Mouse (Mus musculus) urinary bladder, postnatal 25 days (tissue): ENCODE results near the gene Sash1.

Experiments
- DNase-seq: peaks from one replicate; pipeline ENCODE4 v3.0.0; 2022; ENCODE audit warnings: low spot score

Sash1 gene

DNA sequence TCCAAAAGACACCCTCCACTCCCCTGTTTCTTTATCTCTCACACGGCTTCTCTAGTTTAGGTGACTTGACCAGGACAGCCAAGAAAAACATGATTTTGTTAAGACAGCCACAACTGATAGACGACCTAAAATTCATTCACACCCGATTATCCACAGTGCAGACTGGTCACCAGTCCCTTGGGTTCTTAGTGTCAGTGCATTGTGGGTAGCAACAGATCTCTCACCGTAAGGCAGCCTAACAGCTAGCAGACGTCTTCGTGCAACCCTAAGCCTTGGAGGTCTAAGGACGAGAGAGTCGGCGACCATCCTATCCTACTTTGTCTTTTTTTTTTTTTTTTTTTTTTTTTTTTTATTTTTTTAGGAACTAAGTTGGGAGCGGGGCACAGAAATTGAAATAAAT lies 34.2 kb downstream of the Sash1 start:
- DNase-seq: no peak

DNA sequence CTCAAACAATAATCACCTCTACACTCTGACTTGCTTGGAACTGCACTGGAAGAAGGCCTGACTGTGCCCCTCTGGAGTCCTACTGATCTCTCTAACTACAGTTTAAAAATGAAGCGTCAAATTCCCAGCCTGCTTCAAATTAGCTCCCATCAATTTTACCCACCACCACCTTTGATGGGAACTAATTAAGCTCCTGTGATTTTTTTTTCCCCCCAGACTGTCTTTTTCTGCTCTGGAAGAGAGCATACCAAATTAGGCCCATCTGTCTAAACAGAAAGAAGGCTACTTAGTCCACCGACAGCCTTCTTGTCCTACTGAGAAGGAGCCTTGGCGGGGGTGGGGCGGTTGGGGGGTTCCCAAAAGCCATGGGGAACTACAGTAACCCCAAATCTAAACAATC lies 37.9 kb downstream of the Sash1 start:
- DNase-seq: no peak

DNA sequence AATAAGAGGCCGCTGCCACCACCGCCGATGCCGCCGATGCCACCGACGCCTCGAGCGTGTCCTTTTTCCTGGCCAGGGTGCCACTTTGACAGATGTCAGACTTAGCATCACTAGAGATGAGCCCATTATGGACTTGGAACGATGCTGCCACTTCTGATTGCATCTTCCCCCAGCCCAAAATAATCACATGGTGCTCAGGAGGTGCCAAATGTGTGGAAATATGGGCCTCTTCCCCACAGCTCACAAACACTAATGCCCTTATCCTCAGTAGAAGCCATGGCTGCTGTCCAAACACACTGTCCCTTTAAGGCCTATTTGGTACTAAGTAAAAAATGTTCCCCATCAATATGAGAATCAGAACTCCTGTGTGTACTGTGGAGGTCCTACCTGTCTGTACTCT lies 39.6 kb downstream of the Sash1 start:
- DNase-seq: no peak

DNA sequence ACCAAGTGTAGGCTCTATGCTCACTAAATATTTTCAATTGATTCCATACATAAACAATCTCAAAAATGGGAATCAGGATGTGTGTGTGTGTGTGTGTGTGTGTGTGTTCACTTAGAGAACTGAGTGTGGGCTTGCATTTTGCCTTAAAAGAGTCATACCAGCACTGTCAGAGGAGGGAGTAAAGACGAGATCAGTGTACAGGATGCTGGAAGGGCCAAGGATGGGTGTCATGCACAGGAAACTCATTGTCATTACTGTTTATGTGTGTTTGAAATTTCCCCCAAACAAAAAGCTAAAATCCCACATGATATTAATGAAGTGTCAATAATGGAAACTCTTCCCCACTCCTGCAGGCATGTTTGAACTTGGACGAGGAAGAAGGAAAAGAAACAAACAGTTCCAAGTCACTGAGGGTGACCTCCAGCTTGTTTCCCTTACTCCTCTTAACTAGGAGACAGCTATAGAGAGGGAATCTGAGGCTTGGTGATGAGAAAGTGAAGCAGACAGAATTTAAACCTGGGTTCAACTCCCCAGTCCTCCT lies 40.6 kb downstream of the Sash1 start:
- DNase-seq: no peak

DNA sequence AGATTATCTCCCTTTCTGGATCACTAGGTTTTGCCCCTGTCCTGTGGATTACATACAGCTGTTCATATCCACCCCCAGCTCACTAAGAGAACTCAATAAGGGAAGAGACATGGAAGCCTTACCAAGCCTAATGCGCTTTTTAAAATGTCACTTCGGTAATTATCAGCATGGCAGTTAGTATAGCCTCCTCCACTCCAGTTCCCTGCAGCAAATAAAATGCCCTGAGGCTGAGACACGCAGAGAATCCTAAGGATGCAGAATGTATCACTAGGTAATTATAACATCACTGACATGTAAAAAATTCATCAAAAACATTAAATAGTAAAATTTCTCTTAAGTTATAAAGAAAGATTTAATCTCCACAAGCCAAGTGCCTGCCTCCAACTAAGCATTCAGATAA lies 45.9 kb downstream of the Sash1 start:
- DNase-seq: no peak

DNA sequence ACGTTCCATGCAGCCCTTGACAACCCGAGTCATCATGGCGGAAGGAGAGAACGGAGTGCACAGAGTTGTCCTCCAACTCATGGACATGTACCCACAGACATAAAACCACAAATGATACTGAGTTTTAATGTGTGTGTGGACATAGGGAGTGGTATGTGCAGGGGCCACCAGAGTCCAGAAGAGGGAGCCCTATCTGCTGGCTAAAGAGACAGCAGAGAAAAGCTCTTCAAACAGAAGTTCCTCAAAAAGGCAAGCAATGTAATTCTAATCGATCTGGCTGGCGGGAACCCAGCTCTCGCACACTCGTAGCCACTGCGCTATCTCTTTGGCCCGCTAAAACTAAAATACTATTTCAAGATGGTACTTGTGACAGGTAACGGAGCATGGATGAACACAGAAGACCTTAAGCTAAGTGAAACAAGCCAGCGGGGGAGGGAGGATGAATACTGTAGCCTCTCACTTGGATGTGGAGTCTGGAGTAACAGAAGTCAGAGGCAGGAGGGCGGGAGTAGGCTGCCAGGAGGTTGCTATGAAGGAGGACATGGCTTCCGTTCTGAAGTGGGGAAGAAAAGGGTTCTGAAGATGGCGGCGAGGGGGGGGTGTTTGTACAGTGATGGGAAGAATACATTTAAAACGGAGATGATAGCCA lies 51.9 kb downstream of the Sash1 start:
- no peak for DNase-seq

DNA sequence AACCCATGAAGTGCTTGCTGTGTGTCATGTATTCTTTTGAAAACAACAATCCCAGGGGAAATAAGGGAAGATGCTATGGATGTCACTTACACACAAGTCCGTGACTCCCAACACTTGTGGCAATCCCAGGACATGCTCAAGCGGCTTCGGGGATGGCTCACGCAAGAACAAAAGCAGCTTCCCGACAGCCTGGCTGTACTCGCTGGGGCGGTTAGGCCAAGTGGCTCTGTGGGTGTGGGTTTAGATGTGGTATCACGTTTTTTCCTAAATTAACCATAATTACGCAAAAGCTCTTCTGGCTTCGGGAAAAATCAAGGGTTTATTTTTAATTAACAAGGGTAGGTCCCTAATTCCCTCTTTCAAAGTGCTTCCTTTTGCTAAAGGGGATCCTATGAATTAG lies 59.6 kb downstream of the Sash1 start:
- DNase-seq: no peak

DNA sequence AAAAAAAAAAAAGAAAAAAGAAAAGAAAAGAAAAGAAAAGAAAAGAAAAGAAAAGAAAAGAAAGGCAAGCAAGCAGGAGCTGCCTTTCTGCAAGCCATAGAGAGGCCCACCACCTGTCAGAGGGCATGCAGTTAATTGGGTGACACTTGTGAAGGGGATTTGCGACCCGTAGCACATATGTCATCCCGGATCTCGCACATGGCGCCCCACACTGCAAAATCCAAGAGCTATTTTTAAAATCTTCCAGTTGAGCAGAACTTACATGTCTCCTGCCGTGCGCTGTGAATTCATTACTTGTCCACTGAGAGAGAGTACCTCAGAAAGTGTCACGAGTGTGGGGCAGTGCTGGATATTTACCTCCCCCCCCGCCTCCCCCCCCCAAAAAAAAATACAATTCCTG lies 60.0 kb downstream of the Sash1 start:
- no peak for DNase-seq

DNA sequence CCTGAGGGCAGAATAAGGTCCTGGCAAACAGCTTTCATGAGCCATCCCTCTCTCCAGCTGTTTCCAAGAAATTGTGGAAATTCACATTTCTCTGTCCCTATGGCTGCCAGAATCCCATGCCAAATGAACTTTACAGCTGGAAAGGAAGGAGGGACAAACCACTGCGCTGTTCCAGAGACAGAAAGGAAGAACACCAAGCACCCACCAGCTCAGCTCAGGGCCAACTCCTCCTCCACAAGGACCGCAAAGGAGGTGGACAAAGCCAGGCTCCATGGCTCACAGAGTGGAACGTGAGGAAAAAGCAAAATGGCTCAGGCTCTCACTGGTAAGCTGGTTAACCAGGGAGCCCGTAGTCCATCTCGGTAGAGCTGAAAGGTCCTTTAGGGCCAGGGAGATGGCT lies 67.8 kb downstream of the Sash1 start:
- no peak for DNase-seq

DNA sequence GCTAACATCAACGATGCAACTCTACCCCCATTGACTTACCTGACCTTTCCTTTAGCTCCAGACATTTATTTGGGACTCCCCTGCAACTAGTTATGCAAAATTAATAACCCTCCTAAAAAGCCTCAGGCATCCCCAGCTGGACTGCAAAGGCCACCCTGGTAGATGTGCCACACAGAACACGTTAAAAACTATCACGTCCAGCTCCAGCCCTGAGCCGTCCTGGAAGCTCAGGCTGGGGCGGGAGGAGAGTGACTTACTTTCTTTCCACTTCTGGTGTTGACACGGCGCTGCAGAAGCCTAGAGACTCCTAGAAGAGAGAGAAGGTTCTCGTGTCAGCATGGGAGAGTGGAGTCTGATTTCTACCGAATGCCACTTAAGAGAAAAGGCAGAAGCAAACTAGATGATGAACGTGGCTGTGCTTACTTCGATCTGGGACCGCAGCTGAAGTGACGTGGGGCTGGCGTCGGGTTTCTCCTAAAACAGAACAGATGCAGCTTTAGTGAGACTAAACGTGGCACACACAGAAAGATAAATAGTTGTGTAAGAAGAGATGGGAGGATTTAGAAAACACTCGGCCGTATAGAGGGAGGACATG lies 71.8 kb downstream of the Sash1 start:
- no peak for DNase-seq

DNA sequence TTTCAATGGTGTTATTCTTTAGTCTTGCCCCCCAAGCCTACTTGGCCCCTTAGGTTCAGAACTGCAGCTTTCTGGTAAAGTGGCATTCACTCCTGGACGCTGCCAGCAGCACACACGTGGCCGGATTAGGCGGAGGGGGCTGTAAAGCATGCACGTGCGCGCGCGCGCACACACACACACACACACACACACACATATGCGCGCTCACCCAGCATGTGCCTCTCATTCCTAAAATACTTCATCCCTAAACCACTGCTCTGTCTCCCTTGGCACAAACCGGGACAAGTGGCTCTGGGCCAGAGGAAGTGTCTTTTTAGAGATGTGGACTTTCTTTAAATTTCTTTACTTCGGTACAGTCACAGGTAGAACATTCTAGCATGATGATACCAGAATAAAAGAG lies 72.6 kb downstream of the Sash1 start:
- no peak for DNase-seq

DNA sequence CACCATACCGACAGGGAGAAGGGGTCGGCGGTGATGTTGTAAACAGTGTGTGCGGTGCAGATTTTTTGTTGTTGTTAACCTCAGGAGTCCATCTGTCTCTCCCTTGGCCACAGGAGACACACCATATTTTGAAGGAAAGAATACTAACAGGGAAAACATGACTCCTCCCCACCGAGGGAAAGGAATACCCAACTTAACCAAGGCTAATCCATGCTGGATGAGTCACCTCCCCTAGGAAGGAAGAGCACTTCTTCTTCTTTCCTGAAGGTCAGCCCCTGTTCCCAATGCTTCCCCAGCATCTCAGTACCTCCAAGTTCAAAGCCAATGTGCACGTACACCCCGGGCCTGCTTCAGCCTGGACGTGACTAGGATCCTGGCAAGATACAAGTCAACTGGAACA lies 73.1 kb downstream of the Sash1 start:
- DNase-seq: no peak

DNA sequence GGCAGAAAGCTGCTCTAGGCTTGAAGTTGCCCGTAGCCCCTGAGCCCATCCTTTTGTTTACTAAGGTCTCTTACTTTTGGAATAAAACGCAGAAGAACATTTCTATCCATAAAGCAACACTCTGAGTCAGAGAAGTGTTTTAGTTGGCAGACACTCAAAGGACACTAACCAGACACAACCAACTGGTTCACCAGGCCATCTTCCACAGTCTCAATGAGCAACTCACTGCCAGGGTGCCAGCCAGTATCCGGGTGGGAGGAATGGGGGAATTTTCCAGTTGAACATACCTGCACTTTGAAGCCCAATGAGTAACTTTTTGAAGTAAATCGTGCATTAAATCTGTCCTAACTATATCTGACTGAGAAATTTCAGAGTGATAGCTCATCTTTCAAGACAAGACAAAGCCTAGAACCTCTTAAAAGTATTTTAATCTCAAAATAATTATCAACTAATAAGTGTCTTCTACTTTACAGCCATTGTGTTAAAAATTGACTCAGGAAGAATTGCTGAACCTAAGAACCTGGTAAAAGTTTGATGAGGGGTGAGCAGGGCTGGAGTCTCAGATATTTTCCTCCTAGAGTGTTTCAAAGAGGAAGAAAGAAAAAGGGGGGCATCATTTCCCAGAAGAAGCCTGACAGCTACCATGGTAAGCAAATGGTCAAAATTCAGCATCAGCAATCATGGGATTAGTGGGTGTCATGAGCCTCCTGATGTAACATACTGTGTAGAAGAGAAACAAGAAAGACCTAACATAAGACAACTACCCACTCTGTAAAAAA lies 74.4 kb downstream of the Sash1 start:
- no peak for DNase-seq

DNA sequence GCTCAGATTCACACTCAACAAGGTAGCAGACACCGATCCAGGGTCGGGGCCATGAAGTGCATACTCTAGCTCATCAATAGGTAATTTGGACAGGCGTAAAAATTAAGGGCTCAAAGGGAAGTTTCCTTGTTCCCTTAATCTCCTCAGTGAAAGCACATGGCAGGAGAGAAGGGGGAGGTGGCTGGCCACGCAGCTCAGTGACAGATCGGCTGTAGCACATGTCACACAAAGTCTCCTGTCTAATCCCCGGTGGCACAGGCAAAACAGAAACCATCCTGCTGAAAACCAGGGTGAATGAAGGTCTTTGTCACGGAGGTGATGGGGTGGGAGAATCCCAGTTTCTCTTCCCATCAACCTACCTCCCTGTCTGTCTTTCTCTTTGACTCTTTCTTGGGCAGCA lies 75.4 kb downstream of the Sash1 start:
- no peak for DNase-seq

DNA sequence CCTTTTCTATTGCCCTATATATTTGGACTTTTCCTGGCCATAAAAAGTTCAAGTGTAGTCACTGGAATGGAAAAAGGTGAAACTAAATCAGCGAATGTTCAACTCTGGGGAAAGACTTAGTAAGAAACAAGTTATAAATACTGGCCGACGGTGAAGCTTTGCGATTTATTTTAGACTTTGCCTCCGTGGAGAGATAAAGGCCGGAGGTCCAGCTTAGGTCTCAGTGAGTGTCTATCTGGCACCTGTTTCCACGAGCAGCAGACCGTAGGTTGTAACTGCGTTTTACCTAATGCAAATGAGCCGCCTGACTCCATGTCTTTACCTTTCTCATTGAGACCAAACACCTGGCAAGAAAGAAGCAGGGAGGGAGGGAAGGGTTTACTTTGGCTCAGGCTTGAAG lies 77.5 kb downstream of the Sash1 start:
- DNase-seq: no peak

DNA sequence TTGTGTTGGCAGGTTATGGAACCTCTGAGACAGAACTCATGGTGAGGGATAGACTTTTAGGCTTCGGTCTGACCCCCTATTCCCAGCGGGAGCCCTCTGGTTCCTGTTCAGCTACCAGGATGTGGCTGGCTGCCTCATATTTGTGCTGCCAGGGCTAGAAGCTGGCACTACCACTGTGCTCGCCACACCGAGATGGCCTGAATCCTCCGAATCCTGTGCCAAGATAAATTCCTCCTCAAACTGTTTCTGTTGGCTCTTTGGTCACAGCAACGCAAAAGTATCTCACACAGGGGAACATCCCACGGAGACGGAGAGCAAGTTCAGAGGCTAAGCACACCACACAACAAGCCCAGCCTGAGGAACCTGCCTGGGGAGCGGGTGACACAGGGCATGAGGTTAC lies 78.3 kb downstream of the Sash1 start:
- DNase-seq: no peak

DNA sequence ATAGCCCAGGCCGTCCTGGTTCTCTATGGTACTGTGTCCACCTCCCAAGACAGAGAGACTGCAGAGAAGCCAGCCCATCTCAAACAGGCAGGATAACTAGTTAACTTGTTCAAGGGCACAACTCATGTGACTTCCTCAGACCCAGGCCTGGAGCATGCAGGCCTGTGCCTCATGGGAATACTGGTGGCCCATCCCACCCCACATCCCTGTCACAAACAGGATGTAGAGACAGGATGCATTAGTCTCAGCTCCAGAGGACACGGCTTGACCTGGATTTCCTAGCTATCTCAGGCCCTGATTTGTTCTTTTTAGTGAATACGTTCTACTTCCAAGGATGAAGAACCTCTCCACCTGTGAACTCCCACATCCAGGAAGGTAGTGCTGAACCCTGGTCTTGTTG lies 80.5 kb downstream of the Sash1 start:
- DNase-seq: no peak

DNA sequence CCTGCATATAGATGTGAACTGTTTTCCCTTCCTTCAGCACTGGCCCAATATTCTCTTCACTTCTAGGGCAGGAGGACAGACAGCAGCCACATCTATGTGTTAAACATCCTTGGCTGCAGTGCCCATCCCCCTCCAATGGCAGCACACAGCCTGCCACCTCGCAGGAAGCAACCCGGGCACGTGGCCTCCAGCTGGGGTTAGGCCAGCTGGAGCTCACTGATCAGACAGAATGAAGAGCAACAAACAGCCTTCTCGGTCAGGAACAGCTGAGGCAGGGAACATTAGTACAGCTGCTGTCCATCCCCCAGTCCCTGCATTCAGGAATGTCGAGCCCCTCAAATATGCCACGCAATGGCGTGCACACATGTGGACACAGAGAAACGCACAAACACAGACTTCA lies 81.6 kb downstream of the Sash1 start:
- DNase-seq: no peak

DNA sequence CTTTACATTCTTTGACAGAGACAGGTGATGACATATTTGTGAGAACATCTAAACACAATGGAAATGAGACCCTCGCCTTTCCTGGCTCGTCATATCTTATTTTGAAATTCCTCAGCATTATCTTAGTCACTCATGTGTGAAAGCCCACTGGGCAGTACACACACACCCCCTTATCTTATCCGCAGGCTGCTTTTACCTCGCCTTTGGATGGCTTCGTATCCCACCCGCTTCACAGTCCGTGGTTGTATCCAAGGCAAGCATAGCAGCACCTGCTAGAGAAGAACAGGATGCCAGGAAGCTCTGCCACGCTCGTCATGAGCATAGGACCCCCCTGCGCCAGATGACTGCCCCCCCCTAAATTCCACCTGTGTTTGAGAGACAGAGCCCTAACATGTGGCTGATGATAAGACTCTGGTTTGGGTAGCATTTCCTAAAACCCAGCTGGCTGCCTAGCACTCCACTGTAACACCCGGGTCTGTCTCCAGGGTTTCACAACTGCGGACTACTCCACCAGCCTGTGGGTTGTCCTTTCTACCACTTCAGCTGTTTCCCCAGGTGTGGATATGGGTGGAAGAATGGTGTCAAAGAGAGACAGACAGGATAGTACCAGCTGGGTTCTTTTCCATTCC lies 84.0 kb downstream of the Sash1 start:
- DNase-seq: no peak

DNA sequence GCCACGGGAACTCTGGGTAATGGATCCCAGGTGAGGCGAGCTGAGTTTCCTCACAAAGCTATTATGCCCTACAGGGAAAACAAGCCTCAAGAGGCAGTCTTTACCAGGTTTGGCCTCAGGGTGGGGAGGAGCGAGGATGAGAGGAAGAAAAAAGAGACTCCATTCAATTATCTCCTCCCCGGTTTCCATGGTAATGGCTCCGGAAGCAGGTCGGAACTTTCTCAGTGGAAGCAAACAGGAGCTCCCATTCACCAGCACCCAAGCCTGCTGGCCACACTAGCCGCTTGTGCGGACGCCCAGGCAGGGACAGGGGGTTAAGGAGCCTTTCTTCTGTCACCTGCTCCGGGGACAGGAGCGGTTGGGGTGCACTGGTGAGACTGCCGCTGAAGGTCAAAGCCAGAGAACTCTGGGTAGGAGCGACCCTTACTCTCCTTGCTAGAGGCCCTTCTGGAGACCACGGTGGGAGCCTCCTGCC lies 84.7 kb downstream of the Sash1 start:
- DNase-seq: no peak

DNA sequence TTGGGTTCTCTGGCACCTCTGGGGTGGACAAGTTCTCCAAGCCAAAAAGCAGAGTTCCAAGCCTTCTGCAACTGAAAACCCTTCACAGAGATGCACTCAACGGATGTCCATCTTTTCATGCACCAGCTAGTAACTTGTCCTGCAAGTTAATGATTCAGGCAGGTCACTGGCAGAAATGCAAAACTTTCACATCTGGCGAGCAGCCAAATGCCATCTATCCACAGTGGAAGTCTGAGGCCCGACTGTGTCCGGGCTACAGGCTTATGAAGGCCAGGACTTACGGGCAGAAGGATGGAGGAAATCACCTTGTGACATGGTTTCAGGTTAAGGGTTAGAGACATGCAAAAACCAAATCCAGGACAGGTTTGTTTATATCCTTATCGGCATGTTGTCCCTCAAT lies 88.0 kb downstream of the Sash1 start:
- DNase-seq: no peak

DNA sequence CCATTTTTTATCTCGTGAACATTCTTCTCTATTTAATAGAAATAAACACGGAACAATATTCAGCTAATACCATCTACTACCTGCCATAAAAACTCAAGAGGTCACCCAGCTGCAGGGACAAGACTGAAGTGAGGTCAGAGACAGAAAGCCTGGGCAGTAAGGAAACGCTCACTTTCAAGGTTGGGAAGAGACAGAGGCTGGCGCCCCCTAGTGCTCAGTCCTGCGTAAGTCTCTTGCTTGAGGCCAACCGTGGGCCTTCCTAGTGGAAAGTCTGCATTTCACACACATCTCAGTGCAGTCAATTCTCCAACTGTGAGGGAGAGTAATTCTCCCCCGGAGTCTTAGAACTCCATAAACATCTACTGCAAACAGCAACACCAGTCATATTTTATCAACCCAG lies 90.5 kb downstream of the Sash1 start:
- DNase-seq: peak; percentile 79

DNA sequence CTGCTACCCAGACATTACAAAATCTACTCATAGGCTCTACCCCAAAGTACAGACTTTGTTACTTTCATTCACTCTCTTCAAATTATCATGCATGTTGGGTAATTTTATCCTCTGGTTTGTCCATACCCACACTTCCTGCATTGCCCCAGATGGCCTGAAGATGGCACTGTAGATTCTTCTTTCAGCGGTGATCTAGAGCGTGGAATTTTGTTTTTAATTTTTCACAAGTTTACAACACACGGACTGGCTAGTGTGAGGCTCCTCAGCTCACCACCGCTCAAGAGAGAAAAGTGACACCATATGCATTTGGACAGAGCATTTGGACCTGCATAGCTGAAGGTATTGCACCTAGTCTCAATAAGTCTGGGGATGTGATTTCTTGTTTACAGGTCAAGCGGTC lies 93.5 kb downstream of the Sash1 start:
- DNase-seq: peak; percentile 56
